Mouse (Mus musculus): ENCODE measurements at regions not wholly inside any gene's neighbourhood (a gene's known extent, or its start where the extent isn't known, plus 50 kb on each side); places are given as distances from the start of the nearest gene placed in this dataset.

DNA sequence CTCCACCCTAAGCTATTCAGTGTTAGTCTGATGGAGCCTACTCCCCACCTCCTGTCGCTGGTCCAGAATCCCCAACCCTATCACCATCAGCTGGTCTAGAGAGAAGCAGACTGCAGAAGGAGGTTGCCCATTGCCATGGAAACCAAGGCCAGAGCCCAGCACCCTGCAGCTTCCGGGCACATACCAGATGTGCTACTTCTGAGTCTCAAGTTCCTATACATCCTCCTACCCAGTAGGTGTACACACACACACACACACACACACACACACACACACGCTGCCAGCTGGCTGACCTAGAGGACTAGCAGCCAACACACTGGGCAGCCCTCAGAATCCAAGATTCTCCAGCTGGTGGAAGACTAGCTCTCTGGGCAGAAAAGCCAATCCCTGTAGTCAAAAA lies 68.9 kb upstream of the Disp3 start:
- Histone ChIP-seq H3K27me3 (no peaks in the 10 kb centered on the region), H3K36me3 (no peaks in the 10 kb centered on the region), H3K4me1 (peaks cover 12% of the 10 kb centered on the region), H3K4me3 (no peak overlapping the region), H3K9me3 (replicated peaks) (peaks cover 8% of the 10 kb centered on the region; the same call in 1 of the 2 replicates), H3K27ac (no peak overlapping the region), H3K9ac (no peak overlapping the region), H3K4me2 (replicated peaks) (no peak overlapping the region)
- 73% methylated on average over 3 of the region's 3 CpGs for WGBS
- ATAC-seq (ENCODE audit: low FRiP score) = no peak

DNA sequence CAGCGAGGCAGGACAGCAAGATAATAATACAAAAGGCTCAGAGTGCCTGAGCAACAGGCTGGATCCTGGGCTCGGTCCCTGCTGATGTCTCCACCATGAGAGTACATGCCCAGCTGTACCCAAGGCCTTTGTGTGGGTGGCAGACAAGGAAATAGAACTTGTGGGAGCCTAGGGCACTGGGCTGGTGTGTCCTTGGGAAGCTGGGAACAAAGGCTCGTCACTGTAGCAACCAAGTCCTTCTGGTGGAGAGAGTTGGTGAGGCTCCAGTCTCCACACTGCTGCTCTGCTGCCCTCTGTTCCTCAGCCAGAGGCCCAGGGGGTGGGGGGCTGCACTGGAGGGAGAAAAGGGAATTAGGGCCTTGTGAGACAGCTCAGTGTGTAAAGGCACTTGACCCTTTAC lies 66.2 kb upstream of the Disp3 start:
- no peak overlapping the region for H3K27ac ChIP-seq
- peaks cover 12% of the 10 kb centered on the region for H3K4me1 ChIP-seq
- 0 out of 2 replicates have a peak, but pooled peaks cover 8% of the 10 kb centered on the region for H3K9me3 ChIP-seq (replicated peaks)
- no peak for ATAC-seq (ENCODE audit: low FRiP score)
- H3K4me2 ChIP-seq (replicated peaks) = no peak overlapping the region
- 78% methylated on average over 3 of the region's 3 CpGs for WGBS
- no peaks in the 10 kb centered on the region for H3K27me3 ChIP-seq
- H3K4me3 ChIP-seq = no peak overlapping the region
- no peaks in the 10 kb centered on the region for H3K36me3 ChIP-seq
- no peak overlapping the region for H3K9ac ChIP-seq

DNA sequence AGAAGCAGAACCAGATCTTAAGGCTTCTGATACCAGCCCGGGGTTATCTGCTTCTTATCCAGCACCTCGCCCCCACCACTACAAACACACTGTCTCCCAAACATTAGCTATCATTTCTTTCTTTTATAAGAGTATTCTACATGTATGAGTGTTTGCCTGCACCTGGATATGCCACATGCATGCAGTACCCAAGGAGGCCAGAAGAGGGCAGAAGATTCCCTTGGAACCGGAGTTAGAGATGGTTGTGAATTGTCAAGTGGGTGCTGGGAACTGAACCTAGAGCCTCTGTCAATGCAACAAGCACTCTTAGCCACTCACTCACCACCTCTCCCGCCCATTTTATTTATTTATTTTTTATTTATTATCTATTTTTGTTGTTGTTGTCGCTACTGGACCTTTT lies 64.9 kb upstream of the Disp3 start:
- WGBS = 98% methylated on average over 5 of the region's 5 CpGs

GRCm38 (mm10) chr4:148341531-148342157 lies 53.9 kb upstream of the Disp3 start:
- no peak for ATAC-seq (ENCODE audit: low FRiP score)
- 75% methylated on average over 8 of the region's 8 CpGs for WGBS
- Histone ChIP-seq H3K4me3 (no peak overlapping the region), H3K27me3 (no peaks in the 10 kb centered on the region), H3K9ac (no peak overlapping the region), H3K9me3 (replicated peaks) (no peaks in the 10 kb centered on the region), H3K27ac (no peak overlapping the region), H3K4me2 (replicated peaks) (no peak overlapping the region), H3K4me1 (peaks cover 12% of the 10 kb centered on the region; the same call in 1 of the 2 replicates), H3K36me3 (no peaks in the 10 kb centered on the region)

More for the DNA sequence above, 64.9 kb upstream of the Disp3 start:
- Histone ChIP-seq H3K4me2 (replicated peaks) (no peak overlapping the region), H3K4me3 (no peak overlapping the region), H3K9me3 (replicated peaks) (0 out of 2 replicates have a peak, but pooled peaks cover 8% of the 10 kb centered on the region), H3K4me1 (peaks cover 12% of the 10 kb centered on the region), H3K27me3 (no peaks in the 10 kb centered on the region), H3K27ac (no peak overlapping the region), H3K36me3 (no peaks in the 10 kb centered on the region), H3K9ac (no peak overlapping the region)
- ATAC-seq (ENCODE audit: low FRiP score) = no peak

GRCm38 (mm10) chr4:148340342-148340741 lies 52.6 kb upstream of the Disp3 start:
- 75% methylated on average over 9 of the region's 9 CpGs for WGBS
- H3K4me1 ChIP-seq = peaks cover 12% of the 10 kb centered on the region; the same call in 1 of the 2 replicates

GRCm38 (mm10) chr4:148337890-148338880 lies 50.4 kb upstream of the Disp3 start:
- 0 out of 2 replicates have a peak, but pooled peaks have one; percentile 39 for ATAC-seq (ENCODE audit: low FRiP score)
- Histone ChIP-seq H3K27ac (no peak overlapping the region), H3K36me3 (no peaks in the 10 kb centered on the region), H3K9me3 (replicated peaks) (no peaks in the 10 kb centered on the region), H3K27me3 (no peaks in the 10 kb centered on the region), H3K4me3 (no peak overlapping the region), H3K4me1 (peaks cover 17% of the 10 kb centered on the region; the same call in 1 of the 2 replicates), H3K4me2 (replicated peaks) (no peak overlapping the region), H3K9ac (no peak overlapping the region)
- 67% methylated on average over 13 of the region's 13 CpGs for WGBS

More at GRCm38 (mm10) chr4:148340342-148340741, 52.6 kb upstream of the Disp3 start:
- Histone ChIP-seq H3K36me3 (no peaks in the 10 kb centered on the region), H3K9me3 (replicated peaks) (no peaks in the 10 kb centered on the region), H3K9ac (no peak overlapping the region), H3K4me2 (replicated peaks) (no peak overlapping the region), H3K27me3 (no peaks in the 10 kb centered on the region), H3K4me3 (no peak overlapping the region), H3K27ac (no peak overlapping the region)
- peak; percentile 38; the same call in 1 of the 2 replicates for ATAC-seq (ENCODE audit: low FRiP score)

Data from hindbrain, embryonic 12.5 days (tissue).